Comparison of ENCODE assay signal across 18 mouse cellular contexts in genomic region chr15:88892876-88893275, GRCm38 (mm10).
"Had no signal": no experiment of that assay in that cellular context is flagged by ENCODE, and none has a peak within 500 bp of the region (broad histone marks: within the 10 kb centered on the region; RNA-seq: fewer than 3 reads in every experiment).

No protein-coding gene starts in this region.

- H3K4me2 ChIP-seq: lung, embryonic 14.5 days; neural tube, embryonic 13.5 days; neural tube, embryonic 15.5 days had no signal

- ATAC-seq: midbrain, embryonic 16.5 days had no signal

- H3K9ac ChIP-seq: lung, embryonic 14.5 days; neural tube, embryonic 13.5 days; neural tube, embryonic 15.5 days had no signal

- H3K9me3 ChIP-seq: midbrain, embryonic 10.5 days; neural tube, embryonic 13.5 days; neural tube, embryonic 15.5 days had no signal

- DNase-seq: lung, adult 18-20 months; lung, embryonic 14.5 days; lung, postnatal 10 days; lung, postnatal 4 days; midbrain, embryonic 14.5 days; retina, postnatal 1 day; right cerebral cortex, adult 18-20 months; right cerebral cortex, postnatal 25 days; right cerebral cortex, postnatal 4 days; spleen, adult 18-20 months; thymus, adult 18-20 months; thymus, postnatal 14 days; thymus, postnatal 36 days had no signal

- H3K4me3 ChIP-seq: midbrain, embryonic 10.5 days; myocyte; neural tube, embryonic 13.5 days; neural tube, embryonic 15.5 days had no signal

- H3K27ac ChIP-seq: midbrain, embryonic 10.5 days; neural tube, embryonic 13.5 days; neural tube, embryonic 15.5 days had no signal

- H3K36me3 ChIP-seq: midbrain, embryonic 10.5 days; neural tube, embryonic 13.5 days; neural tube, embryonic 15.5 days had no signal
